Mouse (Mus musculus) midbrain, embryonic 13.5 days (tissue): ENCODE data around the gene Smg6. TPM values are rescaled to one million over a fixed set of nuclear protein-coding genes. Genes with fewer than 3 reads are reported as not detected.

Source experiments
- ATAC-seq: fragments of 200-750 bp; cut with Nextera tagmentation; 2 replicates; pipeline ENCODE4 v1.8.0; 2017; ENCODE audit warnings: mild to moderate bottlenecking, moderate TSS enrichment, moderate library complexity
- H3K27ac ChIP-seq: fragments of 300-500 bp; sonication (generic); 2 replicates; pipeline ENCODE4 v1.5.1; 2015; ENCODE audit warnings: inconsistent platforms, mild to moderate bottlenecking, moderate library complexity
- H3K27me3 ChIP-seq: fragments of 300-500 bp; sonication (generic); 2 replicates; pipeline ENCODE4 v1.6.1; 2015; ENCODE audit warnings: mild to moderate bottlenecking, inconsistent platforms
- H3K36me3 ChIP-seq: fragments of 300-500 bp; sonication (generic); 2 replicates; pipeline ENCODE4 v1.6.1; 2015; ENCODE audit warnings: mild to moderate bottlenecking, inconsistent platforms
- H3K4me1 ChIP-seq: fragments of 300-500 bp; sonication (generic); replicated peaks from 2 replicates; pipeline ENCODE4 v1.6.1; 2015; ENCODE audit warnings: inconsistent platforms
- H3K4me2 ChIP-seq: fragments of 300-500 bp; sonication (generic); replicated peaks from 2 replicates; pipeline ENCODE4 v1.6.1; 2015; ENCODE audit warnings: moderate library complexity, mild to moderate bottlenecking, inconsistent platforms
- H3K4me3 ChIP-seq: fragments of 300-500 bp; sonication (generic); replicated peaks from 2 replicates; pipeline ENCODE4 v1.5.1; 2015; ENCODE audit warnings: mild to moderate bottlenecking, inconsistent platforms
- H3K9ac ChIP-seq: fragments of 300-500 bp; sonication (generic); replicated peaks from 2 replicates; pipeline ENCODE4 v1.6.1; 2015; ENCODE audit warnings: mild to moderate bottlenecking, inconsistent platforms
- H3K9me3 ChIP-seq: fragments of 300-500 bp; sonication (generic); 2 replicates; pipeline ENCODE4 v1.6.1; 2016; ENCODE audit warnings: mild to moderate bottlenecking, inconsistent platforms
- WGBS: fragments of 180-500 bp; shearing (Covaris S2); methylation state at CpG from one replicate; pipeline ENCODE4 v1.1.7; 2015; 5-methylcytosine and 5-hydroxymethylcytosine counted together
- polyA plus RNA-seq: library from polyadenylated mRNA; unstranded; fragments of >200 nt; fragmentation: Nextera tagmentation; extraction: Ambion mirVana; gene quantifications from 2 replicates; pipeline ENCODE4 v1.2.1, GENCODE M21; 2015

Smg6 gene
- polyA plus RNA-seq, 1 experiment from 2014 or later: 21.0 TPM

GRCm38 (mm10) chr11:75147106-75147845, 221.7 kb downstream of the Smg6 start:
- Histone ChIP-seq H3K9ac (peak overlapping the region; percentile 29; the same call in 1 of the 2 replicates), H3K27ac (peak overlapping the region; percentile 79), H3K4me3 (no peak overlapping the region), H3K4me2 (no peak overlapping the region), H3K27me3 (no peaks in the 10 kb centered on the region), H3K9me3 (no peaks in the 10 kb centered on the region), H3K4me1 (peaks cover 15% of the 10 kb centered on the region), H3K36me3 (peaks cover 50% of the 10 kb centered on the region)
- peak; percentile 79 for ATAC-seq
- WGBS: 57% methylated on average over 11 of the region's 11 CpGs

- Histone ChIP-seq H3K36me3 (peaks cover 45% of the 10 kb centered on the region), H3K9ac (no peak overlapping the region; the same call in 1 of the 2 replicates), H3K4me1 (peaks cover 15% of the 10 kb centered on the region), H3K4me2 (no peak overlapping the region), H3K9me3 (no peaks in the 10 kb centered on the region), H3K27me3 (no peaks in the 10 kb centered on the region), H3K27ac (peak overlapping the region; percentile 79), H3K4me3 (no peak overlapping the region)
- 74% methylated on average over 3 of the region's 3 CpGs for WGBS
- peak; percentile 77 for ATAC-seq
These were observed 222.2 kb downstream of the Smg6 start for GRCm38 (mm10) chr11:75147846-75148168.

DNA sequence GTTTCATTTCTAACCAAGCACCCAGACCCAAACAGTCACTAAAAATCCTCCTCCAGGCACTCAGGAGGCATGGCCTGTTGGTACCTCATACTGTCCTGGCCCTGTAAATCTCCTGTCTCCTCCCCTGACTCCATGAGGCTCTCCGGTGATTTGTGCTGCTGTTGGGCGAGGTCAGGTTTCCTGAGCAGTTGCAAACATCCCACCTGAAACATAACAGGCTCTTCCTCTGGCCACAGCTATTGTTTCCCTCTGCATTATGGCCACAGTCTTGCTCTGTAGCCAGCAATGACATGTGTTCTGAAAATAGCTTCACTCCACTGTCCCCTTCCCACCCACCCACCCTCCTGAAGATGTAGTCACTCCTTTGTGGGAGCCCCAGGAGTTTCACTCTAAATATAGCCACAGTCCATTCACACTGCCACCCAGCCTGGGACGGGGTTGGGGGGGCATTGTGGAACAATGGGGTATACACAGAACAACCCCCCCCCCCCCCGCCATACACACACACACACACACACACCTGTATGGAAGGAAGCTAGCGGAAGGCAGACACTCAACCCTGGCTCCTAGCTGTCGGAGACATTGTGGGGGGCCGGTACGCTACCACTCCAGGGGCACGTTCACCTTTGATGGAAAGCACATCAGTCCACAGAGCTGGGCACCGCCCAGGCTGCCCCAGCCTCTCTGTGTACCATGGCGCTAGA, 222.9 kb downstream of the Smg6 start:
- no peak overlapping the region for H3K9ac ChIP-seq
- peaks cover 43% of the 10 kb centered on the region for H3K36me3 ChIP-seq
- H3K27me3 ChIP-seq: no peaks in the 10 kb centered on the region
- 96% methylated on average over 10 of the region's 11 CpGs for WGBS
- H3K4me3 ChIP-seq: no peak overlapping the region
- peak overlapping the region; percentile 79; the same call in 1 of the 2 replicates for H3K27ac ChIP-seq
- peaks cover 15% of the 10 kb centered on the region for H3K4me1 ChIP-seq
- H3K4me2 ChIP-seq: no peak overlapping the region
- no peak for ATAC-seq
- H3K9me3 ChIP-seq: no peaks in the 10 kb centered on the region

- no peak for ATAC-seq
- peaks cover 15% of the 10 kb centered on the region for H3K4me1 ChIP-seq
- H3K4me3 ChIP-seq: no peak overlapping the region
- no peak overlapping the region for H3K9ac ChIP-seq
- H3K36me3 ChIP-seq: peaks cover 27% of the 10 kb centered on the region
- no peaks in the 10 kb centered on the region for H3K9me3 ChIP-seq
- no peaks in the 10 kb centered on the region for H3K27me3 ChIP-seq
- 78% methylated on average over 1 of the region's 1 CpGs for WGBS
- no peak overlapping the region for H3K4me2 ChIP-seq
- H3K27ac ChIP-seq: no peak overlapping the region
These were observed 224.7 kb downstream of the Smg6 start for GRCm38 (mm10) chr11:75150346-75150745.

- Histone ChIP-seq H3K4me3 (no peak overlapping the region), H3K4me1 (peaks cover 3% of the 10 kb centered on the region), H3K9ac (no peak overlapping the region), H3K9me3 (no peaks in the 10 kb centered on the region), H3K27me3 (no peaks in the 10 kb centered on the region), H3K4me2 (no peak overlapping the region), H3K27ac (no peak overlapping the region; the same call in 1 of the 2 replicates), H3K36me3 (peaks cover 31% of the 10 kb centered on the region)
- ATAC-seq: no peak
- 84% methylated on average over 18 of the region's 18 CpGs for WGBS
These were observed 227.3 kb downstream of the Smg6 start for GRCm38 (mm10) chr11:75152603-75153557.

- no peak for ATAC-seq
- H3K36me3 ChIP-seq: peaks cover 37% of the 10 kb centered on the region
- no peak overlapping the region for H3K27ac ChIP-seq
- no peak overlapping the region for H3K4me3 ChIP-seq
- H3K27me3 ChIP-seq: no peaks in the 10 kb centered on the region
- no peak overlapping the region for H3K4me2 ChIP-seq
- no peaks in the 10 kb centered on the region for H3K4me1 ChIP-seq
- WGBS: 79% methylated on average over 6 of the region's 6 CpGs
- H3K9me3 ChIP-seq: no peaks in the 10 kb centered on the region
- no peak overlapping the region for H3K9ac ChIP-seq
These were observed 228.5 kb downstream of the Smg6 start for GRCm38 (mm10) chr11:75154053-75154585.

DNA sequence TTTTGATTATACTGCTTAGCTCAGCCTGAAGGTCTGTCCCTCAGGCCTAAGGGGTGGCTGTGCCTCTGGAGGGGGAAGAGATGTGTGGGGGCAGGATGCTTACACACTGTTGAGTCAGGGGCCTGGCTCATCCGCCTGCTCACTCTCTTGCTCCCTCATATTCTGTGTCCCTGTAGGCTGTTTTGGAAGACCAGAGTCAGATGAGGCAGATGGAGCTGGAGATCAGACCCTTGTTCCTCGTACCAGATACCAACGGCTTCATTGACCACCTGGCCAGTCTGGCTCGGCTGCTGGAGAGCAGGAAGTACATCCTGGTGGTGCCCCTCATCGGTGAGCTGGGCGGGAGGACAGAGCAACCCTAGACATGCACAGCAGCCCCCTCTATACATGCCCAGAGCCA, 230.4 kb downstream of the Smg6 start:
- WGBS: 89% methylated on average over 6 of the region's 6 CpGs
- H3K9ac ChIP-seq: no peak overlapping the region; the same call in 1 of the 2 replicates
- ATAC-seq: no peak

DNA sequence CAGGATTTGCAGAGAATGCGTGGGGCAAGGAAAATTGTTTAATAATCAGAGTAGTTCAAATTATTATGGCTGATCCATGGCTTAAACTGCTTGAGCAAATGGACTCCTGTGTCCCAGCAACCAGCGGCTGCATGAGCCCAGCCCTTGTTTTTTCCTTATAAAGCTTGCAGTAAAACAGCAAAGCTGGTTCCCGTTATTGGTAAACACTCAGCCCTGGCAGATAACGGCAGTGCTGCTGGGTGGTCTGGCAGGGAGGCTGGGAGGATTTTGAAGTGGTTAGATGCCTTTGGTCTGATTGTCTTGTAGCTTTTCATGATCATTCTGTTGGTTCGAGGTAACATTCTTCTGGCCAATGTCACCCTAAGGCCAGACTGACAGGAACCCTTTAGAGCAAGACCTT, 230.8 kb downstream of the Smg6 start:
- no peaks in the 10 kb centered on the region for H3K4me1 ChIP-seq
- no peak overlapping the region for H3K4me2 ChIP-seq
- peaks cover 45% of the 10 kb centered on the region for H3K36me3 ChIP-seq
- H3K9ac ChIP-seq: no peak overlapping the region
- 0 out of 2 replicates have a peak overlapping the region, but pooled peaks have one; percentile 15 for H3K27ac ChIP-seq
- H3K9me3 ChIP-seq: no peaks in the 10 kb centered on the region
- no peaks in the 10 kb centered on the region for H3K27me3 ChIP-seq
- no peak overlapping the region for H3K4me3 ChIP-seq
- 80% methylated on average over 5 of the region's 5 CpGs for WGBS
- no peak for ATAC-seq

More for the DNA sequence above, 230.4 kb downstream of the Smg6 start:
- Histone ChIP-seq H3K9me3 (no peaks in the 10 kb centered on the region), H3K27ac (no peak overlapping the region), H3K27me3 (no peaks in the 10 kb centered on the region), H3K4me2 (no peak overlapping the region), H3K4me1 (no peaks in the 10 kb centered on the region), H3K4me3 (no peak overlapping the region), H3K36me3 (peaks cover 45% of the 10 kb centered on the region)

DNA sequence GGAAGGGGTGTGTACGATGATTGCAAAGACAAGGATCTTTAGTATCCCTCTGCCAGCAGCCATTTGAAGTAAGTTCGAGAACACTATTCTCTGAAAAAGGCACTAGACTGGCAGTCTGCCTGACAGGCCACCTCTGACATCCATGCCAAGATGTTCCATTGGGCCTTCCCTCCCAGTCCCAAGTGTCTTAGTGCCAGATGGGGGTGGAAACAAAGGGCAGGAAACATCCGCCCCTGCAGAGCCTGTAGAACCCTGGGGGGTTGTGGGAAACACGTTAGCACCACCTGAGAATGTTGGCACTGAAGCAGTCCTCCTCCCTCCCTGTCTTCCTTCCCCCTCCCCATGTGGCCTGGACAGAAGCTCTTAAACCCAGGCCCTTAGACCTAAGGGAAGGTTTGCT, 231.4 kb downstream of the Smg6 start:
- Histone ChIP-seq H3K4me3 (no peak overlapping the region), H3K27ac (0 out of 2 replicates have a peak overlapping the region, but pooled peaks have one; percentile 15), H3K4me2 (no peak overlapping the region), H3K9me3 (no peaks in the 10 kb centered on the region), H3K9ac (no peak overlapping the region), H3K4me1 (no peaks in the 10 kb centered on the region), H3K27me3 (no peaks in the 10 kb centered on the region), H3K36me3 (peaks cover 48% of the 10 kb centered on the region)
- no peak for ATAC-seq
- 77% methylated on average over 4 of the region's 4 CpGs for WGBS

DNA sequence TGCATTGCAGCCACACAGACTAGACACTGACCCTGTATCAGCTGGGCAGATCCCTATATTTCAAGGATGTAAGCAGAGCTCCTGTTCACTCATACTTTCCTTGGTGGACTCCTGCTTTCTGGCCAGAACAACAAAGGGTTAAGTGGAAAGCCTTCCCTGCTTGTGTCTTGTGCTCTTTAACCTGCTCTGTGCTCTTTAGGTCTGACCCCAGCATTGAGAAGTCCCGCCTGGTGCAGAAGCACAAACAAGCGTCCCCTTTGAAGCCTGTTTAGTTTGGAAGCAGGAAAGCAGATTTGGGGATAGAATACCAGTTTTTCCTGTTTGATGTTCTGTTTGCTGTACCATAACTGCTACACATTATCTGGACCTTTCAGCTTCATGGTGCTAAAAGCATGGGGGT, 232.3 kb downstream of the Smg6 start:
- Histone ChIP-seq H3K4me3 (no peak overlapping the region), H3K27me3 (peaks cover 4% of the 10 kb centered on the region), H3K9ac (no peak overlapping the region), H3K36me3 (peaks cover 54% of the 10 kb centered on the region), H3K4me1 (no peaks in the 10 kb centered on the region), H3K4me2 (no peak overlapping the region), H3K9me3 (no peaks in the 10 kb centered on the region), H3K27ac (no peak overlapping the region)
- 43% methylated on average over 2 of the region's 2 CpGs for WGBS
- ATAC-seq: no peak

DNA sequence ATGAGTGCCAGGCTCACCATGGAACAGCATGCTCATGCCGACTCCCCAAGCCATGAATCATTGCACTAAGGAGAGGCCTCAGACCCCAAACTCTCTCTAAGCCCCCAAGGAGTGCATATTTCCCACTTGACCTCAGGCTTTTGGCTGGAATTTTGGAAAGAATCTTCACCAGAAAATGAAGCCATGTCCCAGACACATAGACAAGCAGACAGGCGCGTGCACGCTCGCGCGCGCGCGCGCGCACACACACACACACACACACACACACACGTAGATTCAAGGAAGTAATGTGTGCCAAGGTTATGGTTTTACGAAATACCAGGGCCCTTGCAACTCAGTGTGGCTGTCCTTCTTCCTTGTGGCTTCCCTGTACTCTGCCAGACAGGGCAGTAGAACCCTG, 232.8 kb downstream of the Smg6 start:
- WGBS: 98% methylated on average over 14 of the region's 14 CpGs
- H3K36me3 ChIP-seq: peaks cover 55% of the 10 kb centered on the region
- no peak for ATAC-seq

More for the DNA sequence above, 232.8 kb downstream of the Smg6 start:
- no peak overlapping the region for H3K9ac ChIP-seq
- H3K9me3 ChIP-seq: no peaks in the 10 kb centered on the region
- H3K4me3 ChIP-seq: no peak overlapping the region
- no peak overlapping the region for H3K27ac ChIP-seq
- H3K27me3 ChIP-seq: peaks cover 9% of the 10 kb centered on the region
- no peak overlapping the region for H3K4me2 ChIP-seq
- no peaks in the 10 kb centered on the region for H3K4me1 ChIP-seq
